Mouse (Mus musculus): ENCODE data around the gene Plau.

Gene Plau

GRCm38 (mm10) chr14:20845577-20846088 is 9.2 kb downstream of the Plau start:
- DNase-seq = peak; percentile 53 to 67

- peak in 1 of 2 experiments; percentile 48 for DNase-seq
Measured at GRCm38 (mm10) chr14:20846214-20846613, 9.8 kb downstream of the Plau start.

- DNase-seq = no peak
Measured at GRCm38 (mm10) chr14:20847637-20848129, 11.2 kb downstream of the Plau start.

- DNase-seq = no peak
Measured at GRCm38 (mm10) chr14:20849753-20850152, 13.3 kb downstream of the Plau start.

GRCm38 (mm10) chr14:20850498-20850897 is 14.0 kb downstream of the Plau start:
- no peak for DNase-seq

- DNase-seq = no peak
Measured at GRCm38 (mm10) chr14:20851776-20852175, 15.3 kb downstream of the Plau start.

GRCm38 (mm10) chr14:20861152-20861551 is 24.7 kb downstream of the Plau start:
- no peak for DNase-seq

GRCm38 (mm10) chr14:20861559-20861958 is 25.1 kb downstream of the Plau start:
- no peak for DNase-seq

GRCm38 (mm10) chr14:20863306-20864065 is 27.0 kb downstream of the Plau start:
- DNase-seq = no peak

- DNase-seq = no peak
Measured at GRCm38 (mm10) chr14:20864192-20864591, 27.7 kb downstream of the Plau start.

- DNase-seq = no peak
Measured at GRCm38 (mm10) chr14:20865604-20866003, 29.1 kb downstream of the Plau start.

GRCm38 (mm10) chr14:20866365-20866764 is 29.9 kb downstream of the Plau start:
- DNase-seq = no peak

- no peak for DNase-seq
Measured at GRCm38 (mm10) chr14:20870110-20870509, 33.6 kb downstream of the Plau start.

GRCm38 (mm10) chr14:20871495-20871894 is 35.0 kb downstream of the Plau start:
- peak; percentile 34 to 45 for DNase-seq

GRCm38 (mm10) chr14:20873307-20873706 is 36.8 kb downstream of the Plau start:
- peak; percentile 80 to 90 for DNase-seq

- no peak for DNase-seq
Measured at GRCm38 (mm10) chr14:20873931-20874330, 37.5 kb downstream of the Plau start.

GRCm38 (mm10) chr14:20884691-20885090 is 48.2 kb downstream of the Plau start:
- DNase-seq = no peak

- DNase-seq = peak; percentile 61 to 69
Measured at GRCm38 (mm10) chr14:20885091-20885888, 48.8 kb downstream of the Plau start.

- peak; percentile 61 to 71 for DNase-seq
Measured at GRCm38 (mm10) chr14:20886266-20886665, 49.8 kb downstream of the Plau start.

GRCm38 (mm10) chr14:20887541-20888085 is 51.2 kb downstream of the Plau start:
- DNase-seq = no peak

GRCm38 (mm10) chr14:20891941-20892402 is 55.5 kb downstream of the Plau start:
- peak; percentile 66 to 73 for DNase-seq

Measured in lung, postnatal 4 days (tissue).